Mouse (Mus musculus) C2C12 (cell line): ENCODE results near the gene Hap1. TPM values are rescaled to one million over a fixed set of nuclear protein-coding genes. Genes with fewer than 3 reads are reported as not detected.
"Not testable (repeated sequence)": the region's sequence is repeated elsewhere in the genome, so short reads cannot be mapped to it uniquely, and the experiment has no call there.

Experiments
- H3K27me3 ChIP-seq: one replicate; pipeline ENCODE4 v1.6.1; 2011; ENCODE audit not compliant: control insufficient read depth, insufficient read depth, insufficient read length
- H3K36me3 ChIP-seq: one replicate; pipeline ENCODE4 v1.6.1; 2011; ENCODE audit not compliant: control insufficient read depth, insufficient read depth
- H3K4me3 ChIP-seq: one replicate; pipeline ENCODE4 v1.5.1; 2011; ENCODE audit warnings: mild to moderate bottlenecking, control low read depth; ENCODE audit not compliant: poor library complexity, insufficient read depth, severe bottlenecking
- H3K79me2 ChIP-seq: one replicate; pipeline ENCODE4 v1.6.1; 2011; ENCODE audit not compliant: control insufficient read depth, insufficient read depth
- H3K79me3 ChIP-seq: one replicate; pipeline ENCODE4 v1.6.1; 2011; ENCODE audit warnings: low read depth, control low read depth
- H3ac ChIP-seq: one replicate; pipeline ENCODE3; 2011; ENCODE audit warnings: low read depth; ENCODE audit not compliant: control insufficient read depth, insufficient read length
- CEBPB ChIP-seq: IDR thresholded peaks from one replicate; pipeline ENCODE4 v1.6.1; 2011; ENCODE audit warnings: low read depth, mild to moderate bottlenecking, control low read depth, moderate library complexity
- CTCF ChIP-seq: IDR thresholded peaks from one replicate; pipeline ENCODE4 v1.5.1; 2011; ENCODE audit not compliant: control insufficient read depth, insufficient read depth, insufficient read length
- FOSL1 ChIP-seq: IDR thresholded peaks from one replicate; pipeline ENCODE4 v1.8.0; 2011; ENCODE audit warnings: mild to moderate bottlenecking, low read length; ENCODE audit not compliant: poor library complexity, insufficient read depth, severe bottlenecking
- MAX ChIP-seq: IDR thresholded peaks from one replicate; pipeline ENCODE4 v1.6.1; 2011; ENCODE audit warnings: mild to moderate bottlenecking, control low read depth
- MYOD1 ChIP-seq: IDR thresholded peaks from one replicate; pipeline ENCODE4 v1.6.1; 2011; ENCODE audit warnings: low read depth; ENCODE audit not compliant: control insufficient read depth, insufficient read length
- MYOG ChIP-seq: IDR thresholded peaks from one replicate; pipeline ENCODE4 v1.6.1; 2011; ENCODE audit not compliant: control insufficient read depth, insufficient read length; ENCODE audit errors: extremely low read depth
- USF1 ChIP-seq: IDR thresholded peaks from one replicate; pipeline ENCODE4 v1.6.1; 2011; ENCODE audit warnings: low read depth, mild to moderate bottlenecking, control low read depth, moderate library complexity
- polyA plus RNA-seq: library from polyadenylated mRNA; unstranded; fragments of >200 nt; fragmentation: generic; extraction: Trizol; gene quantifications from one replicate; pipeline ENCODE4 v1.2.1, GENCODE M21; 2012; ENCODE audit warnings: missing spikeins

Hap1 gene
- polyA plus RNA-seq, 1 experiment, result 1.9 TPM

DNA sequence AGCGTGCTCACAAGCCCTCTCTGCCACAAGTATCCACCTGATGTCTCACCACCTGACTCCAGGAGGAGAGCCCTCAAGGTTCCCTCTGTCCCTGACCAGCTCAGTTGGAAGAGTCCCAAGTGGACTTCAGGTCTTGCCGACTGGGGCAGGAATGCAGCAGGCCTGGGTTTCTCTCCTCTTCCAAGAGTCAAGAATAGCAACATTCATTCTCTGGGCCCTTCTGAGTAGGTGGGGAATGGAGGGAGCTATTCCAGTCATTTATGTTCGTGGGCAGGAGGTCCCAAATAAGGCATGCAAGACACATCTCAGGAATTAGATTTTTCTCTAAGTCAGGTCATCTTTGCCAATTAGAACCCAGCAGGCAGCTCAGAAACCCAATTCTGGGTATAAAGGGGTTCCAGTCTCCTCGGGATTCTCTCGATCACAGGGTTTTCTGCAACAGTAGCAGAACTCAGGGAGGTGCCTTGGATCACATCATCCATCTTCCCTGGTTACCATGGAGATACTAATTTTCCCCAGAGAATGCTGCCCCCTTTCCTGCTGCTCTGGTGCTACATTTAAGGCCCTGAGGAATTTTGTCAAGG lies 43.7 kb downstream of the Hap1 start:
- Histone ChIP-seq H3ac (no peak overlapping the region), H3K4me3 (no peak overlapping the region), H3K79me3 (no peaks in the 10 kb centered on the region), H3K36me3 (no peaks in the 10 kb centered on the region), H3K79me2 (no peaks in the 10 kb centered on the region), H3K27me3 (no peaks in the 10 kb centered on the region)
- TF ChIP-seq CEBPB, result no peak
- TF ChIP-seq FOSL1, result no peak
- no peak for TF ChIP-seq MYOD1

DNA sequence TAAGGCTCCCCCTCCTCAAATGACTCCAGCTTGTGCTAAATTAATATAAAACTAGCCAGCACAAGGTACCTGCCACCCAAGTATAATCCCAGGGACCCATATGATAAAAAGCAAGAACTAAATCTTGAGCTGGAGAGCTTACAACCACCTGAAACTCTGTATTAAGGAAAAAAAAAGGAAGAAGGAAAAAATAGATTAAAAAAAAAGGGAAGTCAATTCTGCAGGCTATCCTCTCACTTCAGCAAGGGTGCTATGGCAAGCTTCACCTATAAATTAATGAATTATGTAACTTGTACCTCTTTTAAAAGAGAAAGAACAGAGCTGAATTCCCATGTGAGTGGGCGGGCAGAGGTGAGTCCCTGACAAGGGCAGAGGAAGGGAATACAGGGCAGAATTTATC lies 44.3 kb downstream of the Hap1 start:
- TF ChIP-seq MYOG (no peak), MYOD1 (no peak), FOSL1 (no peak), CEBPB (no peak)
- Histone ChIP-seq H3K27me3 (no peaks in the 10 kb centered on the region), H3K79me3 (no peaks in the 10 kb centered on the region), H3K4me3 (no peak overlapping the region), H3K79me2 (no peaks in the 10 kb centered on the region), H3ac (no peak overlapping the region), H3K36me3 (no peaks in the 10 kb centered on the region)

DNA sequence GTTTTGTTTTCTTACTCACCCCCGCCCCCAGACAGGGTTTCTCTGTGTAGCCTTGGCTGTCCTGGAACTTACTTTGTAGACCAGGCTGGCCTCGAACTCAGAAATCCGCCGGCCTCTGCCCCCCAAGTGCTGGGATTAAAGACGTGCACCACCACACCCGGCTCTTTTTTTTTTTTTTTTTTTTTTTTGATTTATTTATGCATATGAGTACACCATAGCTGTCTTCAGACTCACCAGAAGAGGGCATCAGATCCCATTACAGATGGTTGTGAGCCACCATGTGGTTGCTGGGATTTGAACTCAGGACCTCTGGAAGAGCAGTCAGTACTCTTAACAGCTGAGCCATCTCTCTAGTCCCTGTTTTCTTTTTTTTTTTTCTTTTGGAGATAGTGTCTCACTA lies 47.3 kb downstream of the Hap1 start:
- H3K36me3 ChIP-seq, H3K79me3 ChIP-seq, H3K27me3 ChIP-seq, H3K4me3 ChIP-seq, H3ac ChIP-seq, H3K79me2 ChIP-seq: not testable (repeated sequence)

DNA sequence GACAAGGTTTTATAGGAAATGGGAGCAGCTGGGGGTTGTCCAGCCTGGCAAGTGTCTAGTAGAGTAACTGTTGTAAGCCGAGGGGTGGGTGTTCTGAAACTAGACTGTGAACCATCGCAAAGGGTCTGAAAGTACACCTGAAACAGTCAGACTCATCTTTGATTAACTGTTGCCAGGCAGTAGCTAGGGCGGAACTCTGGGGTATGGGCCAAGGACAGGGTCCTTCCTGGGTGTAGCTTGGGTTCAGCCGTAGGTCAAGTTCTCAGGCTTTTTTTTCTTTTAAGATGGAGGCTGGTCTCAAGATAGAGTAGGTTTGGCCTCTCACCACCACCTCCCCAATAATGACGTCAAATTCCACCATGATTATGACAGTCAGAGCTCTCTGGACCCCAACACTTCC lies 48.0 kb downstream of the Hap1 start:
- no peak overlapping the region for H3ac ChIP-seq
- H3K27me3 ChIP-seq, result no peaks in the 10 kb centered on the region
- H3K4me3 ChIP-seq, result no peak overlapping the region
- H3K36me3 ChIP-seq, result no peaks in the 10 kb centered on the region
- no peaks in the 10 kb centered on the region for H3K79me2 ChIP-seq
- H3K79me3 ChIP-seq, result no peaks in the 10 kb centered on the region
- TF ChIP-seq MYOG, result no peak
- no peak for TF ChIP-seq CEBPB
- TF ChIP-seq CTCF, result no peak
- no peak for TF ChIP-seq USF1
- TF ChIP-seq MYOD1, result no peak
- no peak for TF ChIP-seq FOSL1
- TF ChIP-seq MAX, result no peak

DNA sequence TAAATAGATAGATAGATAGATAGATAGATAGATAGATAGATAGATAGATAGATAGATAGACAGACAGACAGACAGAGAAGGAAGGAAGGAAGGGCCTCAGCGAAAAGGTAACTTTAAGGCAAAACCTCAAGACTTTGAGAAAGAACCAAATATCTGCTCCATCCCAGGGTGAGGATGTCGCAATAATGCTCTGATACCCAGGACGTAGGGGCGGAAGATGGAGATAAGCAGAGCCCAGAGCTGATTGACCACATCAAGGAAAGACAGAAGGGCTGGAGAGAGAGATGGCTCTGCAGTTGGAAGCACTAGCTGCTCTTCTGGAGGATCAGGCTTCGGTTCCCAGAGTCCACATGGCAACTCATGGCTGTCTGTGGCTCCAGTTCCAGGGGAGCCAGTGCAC lies 54.6 kb downstream of the Hap1 start:
- no peak overlapping the region for H3ac ChIP-seq
- no peak for TF ChIP-seq CTCF
- TF ChIP-seq CEBPB, result peak; percentile 81
- TF ChIP-seq MAX, result no peak
- H3K36me3 ChIP-seq, result no peaks in the 10 kb centered on the region
- H3K79me3 ChIP-seq, result no peaks in the 10 kb centered on the region
- H3K4me3 ChIP-seq, result no peak overlapping the region
- H3K79me2 ChIP-seq, result no peaks in the 10 kb centered on the region
- no peaks in the 10 kb centered on the region for H3K27me3 ChIP-seq

DNA sequence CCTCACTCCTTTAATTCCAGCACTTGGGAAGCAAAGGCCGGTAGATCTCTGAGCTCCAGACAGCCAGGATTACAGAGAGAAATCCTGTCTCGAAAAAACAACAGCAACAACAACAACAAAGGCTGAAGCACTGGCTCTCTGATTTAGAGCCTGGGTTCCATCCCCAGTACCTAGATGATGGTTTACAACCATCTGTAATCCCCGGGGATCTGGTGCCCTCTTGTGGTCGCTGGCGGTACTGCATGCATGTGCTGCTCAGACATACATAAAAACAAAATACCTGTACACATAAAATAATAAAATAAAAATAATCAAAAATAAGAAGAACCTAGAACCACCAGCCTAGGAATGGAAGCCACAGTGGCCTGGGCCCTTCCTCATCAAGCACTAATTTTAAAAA lies 55.6 kb downstream of the Hap1 start:
- Histone ChIP-seq H3ac (no peak overlapping the region), H3K36me3 (no peaks in the 10 kb centered on the region), H3K4me3 (no peak overlapping the region), H3K79me3 (no peaks in the 10 kb centered on the region), H3K79me2 (no peaks in the 10 kb centered on the region), H3K27me3 (no peaks in the 10 kb centered on the region)
- TF ChIP-seq MAX (peak; percentile 32), FOSL1 (no peak), CTCF (peak; percentile 76)
